Mouse (Mus musculus): ENCODE results near the gene Uso1. TPM values are rescaled to one million over a fixed set of nuclear protein-coding genes. Genes with fewer than 3 reads are reported as not detected.

The Uso1 gene
- polyA plus RNA-seq, 1 experiment from 2014 or later: 46.5 TPM

DNA sequence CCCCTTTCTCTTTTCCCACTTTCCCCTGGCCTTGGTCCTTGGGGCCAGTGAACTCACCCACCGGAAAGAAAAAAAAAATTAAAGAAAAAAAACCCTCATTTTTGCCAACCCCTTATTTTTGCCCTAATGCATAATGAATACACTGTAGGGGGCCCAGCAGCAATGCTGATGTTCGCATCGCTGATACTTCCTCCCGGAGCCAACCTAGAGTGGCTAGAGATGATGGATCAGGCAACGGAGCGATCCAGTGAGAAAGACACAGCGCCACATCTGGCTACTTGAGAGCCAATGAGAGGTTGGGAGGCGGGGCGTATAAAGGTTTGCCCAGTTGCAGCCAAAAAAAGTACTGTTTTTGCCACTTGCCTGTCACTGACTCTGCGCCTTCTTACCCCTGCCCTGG lies 91.0 kb downstream of the Uso1 start:
- Histone ChIP-seq H3K4me3 (replicated peaks) (no peak overlapping the region), H3K4me2 (no peak overlapping the region), H3K27me3 (no peaks in the 10 kb centered on the region), H3K9ac (no peak overlapping the region), H3K4me1 (no peaks in the 10 kb centered on the region), H3K36me3 (no peaks in the 10 kb centered on the region), H3K9me3 (replicated peaks) (no peaks in the 10 kb centered on the region), H3K27ac (no peak overlapping the region)
- WGBS: 54% methylated on average over 10 of the region's 10 CpGs
- ATAC-seq (replicated peaks; ENCODE audit: low FRiP score): no peak

DNA sequence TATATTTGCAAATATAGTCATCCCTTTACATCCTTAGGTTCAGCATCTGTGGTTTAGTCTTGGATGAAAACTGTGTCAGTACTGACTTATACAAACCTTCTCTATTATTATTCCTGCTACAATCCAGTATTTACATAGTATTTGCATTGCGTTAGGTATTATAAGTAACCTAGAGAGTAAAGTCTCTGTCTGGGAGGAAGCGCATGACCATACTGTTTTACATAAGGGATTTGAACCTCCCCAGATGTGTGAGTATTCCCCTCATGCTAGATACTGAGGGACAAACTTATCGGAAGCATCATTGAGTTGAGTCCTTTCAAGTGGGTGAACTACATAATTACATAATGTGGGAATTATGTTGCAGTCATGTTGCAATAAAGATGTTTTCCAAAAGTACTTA lies 91.8 kb downstream of the Uso1 start:
- H3K4me2 ChIP-seq: no peak overlapping the region
- no peaks in the 10 kb centered on the region for H3K27me3 ChIP-seq
- H3K36me3 ChIP-seq: no peaks in the 10 kb centered on the region
- H3K9me3 ChIP-seq (replicated peaks): no peaks in the 10 kb centered on the region
- no peak overlapping the region for H3K9ac ChIP-seq
- no peak for ATAC-seq (replicated peaks; ENCODE audit: low FRiP score)
- H3K27ac ChIP-seq: no peak overlapping the region
- H3K4me1 ChIP-seq: no peaks in the 10 kb centered on the region
- 92% methylated on average over 3 of the region's 3 CpGs for WGBS
- no peak overlapping the region for H3K4me3 ChIP-seq (replicated peaks)

DNA sequence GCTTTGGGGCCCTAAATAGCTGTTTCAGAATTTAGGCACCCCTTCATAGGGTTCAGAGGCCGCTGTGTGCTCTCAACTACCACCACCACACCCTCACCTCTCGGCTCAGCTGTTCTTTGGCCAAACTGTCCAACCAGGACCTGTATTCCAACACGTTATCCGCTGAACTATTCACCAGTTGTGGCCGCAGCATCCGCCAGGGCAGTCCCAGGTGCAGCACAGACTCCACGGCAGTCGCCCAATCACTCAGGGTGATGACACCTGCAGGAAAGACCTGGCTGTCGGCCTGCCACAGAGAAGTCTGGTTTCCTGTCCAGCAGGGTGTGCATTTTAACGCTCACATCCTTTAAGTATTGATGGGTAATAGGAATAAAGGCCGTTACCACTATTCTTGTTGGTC lies 92.6 kb downstream of the Uso1 start:
- 89% methylated on average over 11 of the region's 11 CpGs for WGBS

DNA sequence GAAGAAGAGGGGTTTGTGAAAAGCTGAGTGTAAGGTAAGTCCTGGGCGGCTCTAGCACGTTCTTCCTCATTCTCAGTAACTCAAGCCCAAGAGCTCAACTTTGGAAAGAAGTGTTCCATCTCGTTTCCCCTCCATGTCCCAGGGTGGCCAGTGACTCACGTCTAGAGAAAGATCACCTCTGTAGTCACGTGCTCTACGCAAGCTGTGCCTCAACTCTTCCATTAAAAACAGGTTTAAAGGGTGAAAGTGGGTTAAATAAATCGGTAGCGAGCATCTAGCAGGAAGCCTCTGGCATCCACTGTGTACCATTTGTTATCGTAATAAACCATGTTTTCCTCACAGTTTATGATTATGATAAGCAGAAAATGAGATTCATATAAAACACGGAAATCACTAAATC lies 94.1 kb downstream of the Uso1 start:
- no peak for ATAC-seq (replicated peaks; ENCODE audit: low FRiP score)
- Histone ChIP-seq H3K4me3 (replicated peaks) (no peak overlapping the region), H3K4me1 (peaks cover 10% of the 10 kb centered on the region), H3K4me2 (no peak overlapping the region), H3K36me3 (no peaks in the 10 kb centered on the region), H3K9ac (no peak overlapping the region), H3K27ac (no peak overlapping the region), H3K9me3 (replicated peaks) (no peaks in the 10 kb centered on the region), H3K27me3 (no peaks in the 10 kb centered on the region)
- WGBS: 82% methylated on average over 10 of the region's 10 CpGs

More for the DNA sequence above, 92.6 kb downstream of the Uso1 start:
- Histone ChIP-seq H3K9ac (no peak overlapping the region), H3K27me3 (no peaks in the 10 kb centered on the region), H3K4me2 (no peak overlapping the region), H3K36me3 (no peaks in the 10 kb centered on the region), H3K4me3 (replicated peaks) (no peak overlapping the region), H3K9me3 (replicated peaks) (no peaks in the 10 kb centered on the region), H3K27ac (no peak overlapping the region), H3K4me1 (peaks cover 5% of the 10 kb centered on the region)
- ATAC-seq (replicated peaks; ENCODE audit: low FRiP score): no peak

DNA sequence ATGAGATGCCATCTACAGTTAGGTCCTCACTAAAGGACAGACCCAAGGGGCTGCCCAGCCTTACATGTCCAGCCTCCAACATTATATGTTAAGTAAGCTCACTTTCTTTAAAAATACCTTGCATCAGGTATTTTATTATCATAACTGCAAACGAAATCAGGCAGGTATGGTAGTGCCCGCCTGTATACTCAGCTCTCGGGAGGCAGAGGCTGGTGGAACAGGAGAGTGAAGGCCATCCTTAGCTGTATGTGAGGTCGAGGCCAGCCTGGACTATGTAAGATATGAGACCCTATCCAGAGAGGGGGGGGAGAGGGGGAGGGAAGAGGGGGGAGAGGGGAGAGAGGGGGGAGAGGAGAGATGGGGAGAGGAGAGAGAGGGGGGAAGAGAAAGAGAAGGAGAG lies 95.6 kb downstream of the Uso1 start:
- Histone ChIP-seq H3K4me2 (no peak overlapping the region), H3K4me1 (peaks cover 10% of the 10 kb centered on the region), H3K27me3 (no peaks in the 10 kb centered on the region), H3K27ac (no peak overlapping the region), H3K4me3 (replicated peaks) (no peak overlapping the region), H3K9me3 (replicated peaks) (no peaks in the 10 kb centered on the region), H3K9ac (no peak overlapping the region), H3K36me3 (no peaks in the 10 kb centered on the region)
- ATAC-seq (replicated peaks; ENCODE audit: low FRiP score): no peak
- WGBS: 93% methylated on average over 4 of the region's 4 CpGs

DNA sequence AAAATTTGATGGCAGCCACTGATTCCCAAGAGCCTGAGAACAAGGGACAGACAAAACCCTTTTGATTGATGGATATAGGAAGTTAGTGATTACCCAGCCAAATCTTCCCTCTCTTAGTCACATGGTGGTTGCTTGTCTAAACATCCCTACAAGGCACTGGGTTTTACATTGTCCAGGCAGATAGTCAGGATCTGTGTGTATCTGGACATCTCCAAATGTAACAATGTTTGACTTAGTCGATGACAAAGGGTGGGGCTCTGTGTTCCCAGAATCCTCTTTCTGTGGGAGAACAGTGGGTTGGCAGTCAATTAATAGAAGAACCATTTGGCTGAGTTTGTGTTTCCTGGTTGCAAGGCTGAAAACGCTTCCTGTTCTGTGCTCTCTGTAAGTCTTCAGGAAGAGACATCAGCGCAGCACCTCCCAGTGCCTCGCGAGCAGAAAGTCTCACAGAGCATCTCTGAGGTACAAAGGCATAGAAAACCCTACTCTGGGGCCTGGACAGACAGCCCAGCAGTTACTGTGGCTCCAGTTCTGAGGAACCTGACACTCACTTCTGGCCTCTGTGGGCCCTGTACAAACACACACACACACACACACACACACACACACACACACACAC lies 97.3 kb downstream of the Uso1 start:
- Histone ChIP-seq H3K4me1 (peaks cover 16% of the 10 kb centered on the region), H3K4me2 (no peak overlapping the region), H3K27me3 (no peaks in the 10 kb centered on the region), H3K27ac (no peak overlapping the region), H3K9me3 (replicated peaks) (no peaks in the 10 kb centered on the region), H3K9ac (no peak overlapping the region), H3K4me3 (replicated peaks) (no peak overlapping the region), H3K36me3 (no peaks in the 10 kb centered on the region)
- WGBS: 38% methylated on average over 5 of the region's 5 CpGs
- ATAC-seq (replicated peaks; ENCODE audit: low FRiP score): peak; percentile 59

DNA sequence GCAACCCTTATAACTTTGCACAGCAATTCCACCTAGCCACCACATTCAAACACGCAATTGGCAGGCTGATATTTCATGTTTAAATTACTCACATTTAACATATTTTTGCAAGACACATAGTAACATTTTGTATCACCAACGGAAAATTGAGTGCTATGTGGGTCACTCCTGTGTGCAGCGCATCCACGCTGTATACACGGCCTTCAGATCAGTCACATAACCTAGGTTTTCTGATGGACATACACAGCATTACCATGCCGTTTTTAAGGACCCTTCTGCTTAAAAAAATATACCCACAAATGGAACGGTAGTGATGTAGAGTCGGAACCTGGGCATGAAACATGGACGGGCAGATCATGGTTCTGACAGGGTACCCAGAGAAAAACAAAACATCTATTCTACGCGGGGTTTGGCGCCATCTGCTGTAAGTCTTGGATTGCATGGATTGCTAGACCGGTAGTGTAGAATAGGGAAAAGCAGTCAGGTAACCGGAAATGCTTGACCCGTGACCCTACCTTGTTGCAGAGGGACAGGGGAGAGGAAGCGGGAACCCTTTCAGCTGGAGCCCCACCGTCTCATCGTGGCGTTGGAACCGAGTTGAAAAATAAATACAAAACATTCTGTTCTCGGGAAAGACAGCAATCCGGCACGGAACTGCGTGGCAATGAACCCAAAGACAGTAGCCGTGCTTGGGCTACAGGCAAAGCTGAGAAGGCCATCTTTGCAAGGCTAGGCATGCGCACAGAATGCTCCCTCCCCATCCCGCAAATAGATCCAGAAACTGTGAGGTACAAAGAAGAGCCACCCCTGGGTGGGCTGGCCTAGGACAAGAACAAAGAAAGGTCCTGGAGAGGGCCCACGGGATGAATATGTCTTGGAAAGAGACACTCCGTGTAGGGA lies 101.8 kb downstream of the Uso1 start:
- peaks cover 16% of the 10 kb centered on the region for H3K4me1 ChIP-seq
- no peak overlapping the region for H3K4me3 ChIP-seq (replicated peaks)
- H3K36me3 ChIP-seq: no peaks in the 10 kb centered on the region
- no peaks in the 10 kb centered on the region for H3K9me3 ChIP-seq (replicated peaks)
- WGBS: 44% methylated on average over 29 of the region's 29 CpGs
- ATAC-seq (replicated peaks; ENCODE audit: low FRiP score): peak; percentile 57
- no peak overlapping the region for H3K27ac ChIP-seq
- H3K4me2 ChIP-seq: peak overlapping the region; percentile 40
- no peak overlapping the region for H3K9ac ChIP-seq
- no peaks in the 10 kb centered on the region for H3K27me3 ChIP-seq

DNA sequence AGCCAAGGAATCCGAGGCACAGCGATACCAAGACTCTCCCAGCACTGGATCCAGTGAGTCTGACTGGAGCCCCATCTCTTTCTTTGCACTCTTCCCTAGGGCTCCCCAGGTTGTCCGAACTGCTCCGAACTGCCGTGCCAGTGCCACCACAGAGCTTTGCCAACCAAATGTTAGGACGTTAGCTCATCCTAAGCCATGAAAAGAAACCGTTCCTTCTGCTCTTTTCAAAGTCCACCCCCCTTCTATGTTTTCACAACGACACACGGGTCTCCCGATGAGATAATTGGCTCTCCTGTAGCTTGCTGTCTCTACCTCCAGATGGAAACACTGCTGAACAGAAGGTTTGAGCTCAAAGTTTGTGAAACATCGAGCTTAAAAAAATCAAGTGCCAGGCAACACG lies 103.0 kb downstream of the Uso1 start:
- Histone ChIP-seq H3K9ac (no peak overlapping the region), H3K9me3 (replicated peaks) (no peaks in the 10 kb centered on the region), H3K4me3 (replicated peaks) (no peak overlapping the region), H3K4me1 (peaks cover 6% of the 10 kb centered on the region; the same call in 1 of the 2 replicates), H3K36me3 (no peaks in the 10 kb centered on the region), H3K27ac (no peak overlapping the region), H3K27me3 (no peaks in the 10 kb centered on the region), H3K4me2 (no peak overlapping the region)
- ATAC-seq (replicated peaks; ENCODE audit: low FRiP score): no peak
- WGBS: 94% methylated on average over 12 of the region's 12 CpGs

DNA sequence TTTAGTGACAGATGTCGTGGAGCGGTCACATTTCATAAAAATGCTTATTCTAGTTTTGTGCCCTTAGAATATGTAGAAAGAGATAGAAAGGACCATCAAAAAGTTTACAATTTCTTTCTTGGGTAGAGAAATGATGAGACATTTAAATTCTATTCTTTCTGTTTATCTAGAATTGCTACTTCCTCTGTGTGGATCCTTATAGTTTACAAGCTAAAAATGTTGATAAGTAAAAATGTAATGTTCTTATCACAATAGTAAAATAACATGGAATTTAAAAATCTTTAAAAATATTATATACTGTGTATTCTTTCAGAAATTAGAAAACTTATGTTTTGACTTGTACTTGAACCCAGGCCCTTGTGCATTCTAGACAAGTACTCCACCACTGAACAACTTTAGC lies 107.2 kb downstream of the Uso1 start:
- H3K36me3 ChIP-seq: no peaks in the 10 kb centered on the region

DNA sequence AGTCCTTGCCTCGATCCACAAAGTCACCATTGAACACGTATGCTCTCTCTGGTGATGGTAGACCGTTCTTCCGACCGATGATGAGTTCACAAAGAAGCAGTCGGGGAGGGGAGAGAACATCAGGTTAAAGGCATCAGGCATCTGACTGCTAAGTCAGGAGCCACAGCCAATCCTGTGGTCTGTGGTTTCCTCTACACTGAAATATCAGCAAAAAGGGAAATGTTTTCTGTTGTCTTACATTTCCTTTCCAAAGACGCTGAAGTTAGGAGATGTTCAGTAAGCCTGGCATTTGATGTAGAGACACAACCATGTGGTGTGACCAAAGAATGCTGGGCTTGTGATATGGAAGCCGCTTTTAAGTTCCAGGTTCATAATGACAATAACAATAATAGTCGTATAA lies 107.7 kb downstream of the Uso1 start:
- Histone ChIP-seq H3K9ac (no peak overlapping the region), H3K4me3 (replicated peaks) (no peak overlapping the region), H3K36me3 (no peaks in the 10 kb centered on the region), H3K9me3 (replicated peaks) (0 out of 2 replicates have a peak, but pooled peaks cover 4% of the 10 kb centered on the region), H3K27ac (no peak overlapping the region), H3K4me2 (no peak overlapping the region), H3K4me1 (no peaks in the 10 kb centered on the region), H3K27me3 (no peaks in the 10 kb centered on the region)
- WGBS: 89% methylated on average over 9 of the region's 9 CpGs
- ATAC-seq (replicated peaks; ENCODE audit: low FRiP score): no peak

More for the DNA sequence above, 107.2 kb downstream of the Uso1 start:
- Histone ChIP-seq H3K4me2 (no peak overlapping the region), H3K4me3 (replicated peaks) (no peak overlapping the region), H3K9me3 (replicated peaks) (0 out of 2 replicates have a peak, but pooled peaks cover 4% of the 10 kb centered on the region), H3K27ac (no peak overlapping the region), H3K4me1 (0 out of 2 replicates have a peak, but pooled peaks cover under 1% of the 10 kb centered on the region), H3K27me3 (no peaks in the 10 kb centered on the region), H3K9ac (no peak overlapping the region)
- WGBS: 91% methylated on average over 2 of the region's 2 CpGs
- ATAC-seq (replicated peaks; ENCODE audit: low FRiP score): no peak

DNA sequence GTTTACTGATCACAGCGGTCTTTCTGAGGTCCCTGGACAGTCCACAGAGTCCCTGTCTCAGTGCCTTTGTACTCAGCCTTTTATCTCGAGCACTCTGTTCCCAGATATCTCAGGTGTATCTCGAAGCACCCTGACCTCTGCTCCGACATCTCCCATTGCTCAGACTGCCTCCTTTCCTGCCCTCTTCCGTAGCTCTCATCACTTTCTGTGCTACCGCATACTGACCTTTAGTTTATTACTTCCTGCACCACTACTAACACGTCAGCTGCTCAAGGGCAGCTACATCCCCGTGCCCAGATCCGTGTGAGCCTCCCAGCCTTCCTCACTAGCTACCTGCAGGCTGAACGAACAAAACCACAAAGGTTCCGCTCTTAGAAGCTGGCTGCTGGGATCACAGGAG lies 110.9 kb downstream of the Uso1 start:
- no peak overlapping the region for H3K4me3 ChIP-seq (replicated peaks)
- no peak overlapping the region for H3K4me2 ChIP-seq
- H3K36me3 ChIP-seq: no peaks in the 10 kb centered on the region
- 86% methylated on average over 11 of the region's 11 CpGs for WGBS
- no peak for ATAC-seq (replicated peaks; ENCODE audit: low FRiP score)
- 0 out of 2 replicates have a peak, but pooled peaks cover 4% of the 10 kb centered on the region for H3K9me3 ChIP-seq (replicated peaks)
- H3K27ac ChIP-seq: no peak overlapping the region
- no peaks in the 10 kb centered on the region for H3K4me1 ChIP-seq
- H3K9ac ChIP-seq: no peak overlapping the region
- no peaks in the 10 kb centered on the region for H3K27me3 ChIP-seq

DNA sequence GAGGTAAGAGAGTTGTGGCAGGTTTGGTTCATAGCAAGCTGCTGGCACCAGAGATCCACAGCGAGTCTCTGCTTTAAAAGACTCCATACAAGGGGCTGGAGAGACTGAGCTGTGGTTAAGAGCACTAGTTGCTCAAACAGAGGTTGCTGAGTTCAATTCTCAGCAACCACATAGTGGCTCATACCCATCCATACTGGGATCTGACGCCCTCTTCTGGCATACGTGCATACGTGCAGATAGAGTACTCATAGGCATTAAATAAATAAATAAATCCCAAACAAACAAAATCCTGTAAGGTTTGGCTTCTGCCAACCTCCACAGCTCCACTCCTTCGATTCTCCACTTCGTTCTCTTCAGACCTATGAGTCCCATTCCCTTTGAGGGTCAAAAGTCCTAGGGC lies 114.3 kb downstream of the Uso1 start:
- no peak overlapping the region for H3K27ac ChIP-seq
- H3K9ac ChIP-seq: no peak overlapping the region
- H3K4me2 ChIP-seq: no peak overlapping the region
- H3K4me3 ChIP-seq (replicated peaks): no peak overlapping the region
- H3K36me3 ChIP-seq: no peaks in the 10 kb centered on the region
- 93% methylated on average over 6 of the region's 6 CpGs for WGBS
- peaks cover 11% of the 10 kb centered on the region for H3K4me1 ChIP-seq
- no peaks in the 10 kb centered on the region for H3K27me3 ChIP-seq
- ATAC-seq (replicated peaks; ENCODE audit: low FRiP score): no peak
- H3K9me3 ChIP-seq (replicated peaks): 0 out of 2 replicates have a peak, but pooled peaks cover 4% of the 10 kb centered on the region

Measured in kidney, embryonic 15.5 days (tissue).